Mouse (Mus musculus): ENCODE measurements around the gene Gng13. TPM values are rescaled to one million over a fixed set of nuclear protein-coding genes. Genes with fewer than 3 reads are reported as not detected.
A peak's percentile ranks its signal among the peaks of the same experiment; 100 is the strongest.

The Gng13 gene
- polyA plus RNA-seq (2015; fragmentation: Nextera tagmentation; extraction: Ambion mirVana) = 0.92 and 0.95 TPM in 2 replicates

- H3K4me3 ChIP-seq (ENCODE audit: low read depth, low read length) = peak within 1 kb of the TSS; percentile 37
- ATAC-seq = peak; percentile 29; the same call in 1 of the 2 replicates
- H3K9ac ChIP-seq (ENCODE audit: low read depth, low read length) = 0 out of 2 replicates have a peak within 1 kb of the TSS, but pooled peaks have one; percentile 17
- no peak within 1 kb of the TSS for H3K27ac ChIP-seq (ENCODE audit: low read depth, low read length)
- peak within 1 kb of the TSS; percentile 71 for H3K4me2 ChIP-seq (replicated peaks; ENCODE audit: low read depth)
- H3K4me1 ChIP-seq (replicated peaks; ENCODE audit: control insufficient read depth, insufficient read depth, low read length) = no peaks in the 10 kb centered on the region
- 3% methylated on average over 41 of the region's 45 CpGs for WGBS
- no peaks in the 10 kb centered on the region for H3K9me3 ChIP-seq (ENCODE audit: control insufficient read depth)
- H3K36me3 ChIP-seq (ENCODE audit: control insufficient read depth, insufficient read depth) = peaks cover 13% of the 10 kb centered on the region; the same call in 1 of the 2 replicates
- H3K27me3 ChIP-seq (replicated peaks; ENCODE audit: control insufficient read depth, insufficient read depth, low read length) = peaks cover 18% of the 10 kb centered on the region
- TF ChIP-seq CTCF (IDR thresholded peaks at IDR 0.05; ENCODE audit: low read depth) = no peak
Measured at GRCm38 (mm10) chr17:25716711-25717637, at the start of gene Gng13. Gene Gng13, plus strand, starts transcription at chr17:25717171.

- no peaks in the 10 kb centered on the region for H3K27me3 ChIP-seq (replicated peaks; ENCODE audit: control insufficient read depth, insufficient read depth, low read length)
- no peaks in the 10 kb centered on the region for H3K36me3 ChIP-seq (ENCODE audit: control insufficient read depth, insufficient read depth)
- TF ChIP-seq CTCF (IDR thresholded peaks at IDR 0.05; ENCODE audit: low read depth) = no peak
- no peak overlapping the region for H3K27ac ChIP-seq (ENCODE audit: low read depth, low read length)
- no peak overlapping the region for H3K4me3 ChIP-seq (ENCODE audit: low read depth, low read length)
- H3K9ac ChIP-seq (ENCODE audit: low read depth, low read length) = no peak overlapping the region
- no peaks in the 10 kb centered on the region for H3K4me1 ChIP-seq (replicated peaks; ENCODE audit: control insufficient read depth, insufficient read depth, low read length)
- WGBS = 84% methylated on average over 7 of the region's 7 CpGs
- no peak for ATAC-seq
- no peak overlapping the region for H3K4me2 ChIP-seq (replicated peaks; ENCODE audit: low read depth)
- no peaks in the 10 kb centered on the region for H3K9me3 ChIP-seq (ENCODE audit: control insufficient read depth)
Measured at GRCm38 (mm10) chr17:25668481-25669055, 48.4 kb upstream of the Gng13 start.

- no peak overlapping the region for H3K9ac ChIP-seq (ENCODE audit: low read depth, low read length)
- no peak for ATAC-seq
- H3K27ac ChIP-seq (ENCODE audit: low read depth, low read length) = no peak overlapping the region
- H3K4me3 ChIP-seq (ENCODE audit: low read depth, low read length) = no peak overlapping the region
- H3K27me3 ChIP-seq (replicated peaks; ENCODE audit: control insufficient read depth, insufficient read depth, low read length) = no peaks in the 10 kb centered on the region
- no peaks in the 10 kb centered on the region for H3K36me3 ChIP-seq (ENCODE audit: control insufficient read depth, insufficient read depth)
- no peaks in the 10 kb centered on the region for H3K4me1 ChIP-seq (replicated peaks; ENCODE audit: control insufficient read depth, insufficient read depth, low read length)
- no peak for TF ChIP-seq CTCF (IDR thresholded peaks at IDR 0.05; ENCODE audit: low read depth)
- no peaks in the 10 kb centered on the region for H3K9me3 ChIP-seq (ENCODE audit: control insufficient read depth)
- H3K4me2 ChIP-seq (replicated peaks; ENCODE audit: low read depth) = no peak overlapping the region
Measured at GRCm38 (mm10) chr17:25672982-25673381, 44.0 kb upstream of the Gng13 start.

- H3K27ac ChIP-seq (ENCODE audit: low read depth, low read length) = no peak overlapping the region
- ATAC-seq = no peak
- 70% methylated on average over 6 of the region's 6 CpGs for WGBS
- no peaks in the 10 kb centered on the region for H3K36me3 ChIP-seq (ENCODE audit: control insufficient read depth, insufficient read depth)
- no peaks in the 10 kb centered on the region for H3K27me3 ChIP-seq (replicated peaks; ENCODE audit: control insufficient read depth, insufficient read depth, low read length)
- H3K4me3 ChIP-seq (ENCODE audit: low read depth, low read length) = no peak overlapping the region
- no peaks in the 10 kb centered on the region for H3K4me1 ChIP-seq (replicated peaks; ENCODE audit: control insufficient read depth, insufficient read depth, low read length)
- H3K4me2 ChIP-seq (replicated peaks; ENCODE audit: low read depth) = no peak overlapping the region
- TF ChIP-seq CTCF (IDR thresholded peaks at IDR 0.05; ENCODE audit: low read depth) = no peak
- H3K9me3 ChIP-seq (ENCODE audit: control insufficient read depth) = no peaks in the 10 kb centered on the region
- H3K9ac ChIP-seq (ENCODE audit: low read depth, low read length) = no peak overlapping the region
Measured at GRCm38 (mm10) chr17:25677969-25678368, 39.0 kb upstream of the Gng13 start.

GRCm38 (mm10) chr17:25679818-25680217 is 37.2 kb upstream of the Gng13 start:
- Histone ChIP-seq H3K4me1 (replicated peaks; ENCODE audit: control insufficient read depth, insufficient read depth, low read length) (no peaks in the 10 kb centered on the region), H3K27me3 (replicated peaks; ENCODE audit: control insufficient read depth, insufficient read depth, low read length) (no peaks in the 10 kb centered on the region), H3K9ac (ENCODE audit: low read depth, low read length) (no peak overlapping the region), H3K4me2 (replicated peaks; ENCODE audit: low read depth) (no peak overlapping the region), H3K36me3 (ENCODE audit: control insufficient read depth, insufficient read depth) (no peaks in the 10 kb centered on the region), H3K4me3 (ENCODE audit: low read depth, low read length) (no peak overlapping the region), H3K9me3 (ENCODE audit: control insufficient read depth) (no peaks in the 10 kb centered on the region), H3K27ac (ENCODE audit: low read depth, low read length) (no peak overlapping the region)
- no peak for TF ChIP-seq CTCF (IDR thresholded peaks at IDR 0.05; ENCODE audit: low read depth)
- no peak for ATAC-seq
- WGBS = 16% methylated on average over 5 of the region's 5 CpGs

GRCm38 (mm10) chr17:25681636-25682035 is 35.3 kb upstream of the Gng13 start:
- Histone ChIP-seq H3K4me1 (replicated peaks; ENCODE audit: control insufficient read depth, insufficient read depth, low read length) (no peaks in the 10 kb centered on the region), H3K27ac (ENCODE audit: low read depth, low read length) (no peak overlapping the region), H3K9me3 (ENCODE audit: control insufficient read depth) (no peaks in the 10 kb centered on the region), H3K36me3 (ENCODE audit: control insufficient read depth, insufficient read depth) (no peaks in the 10 kb centered on the region), H3K4me2 (replicated peaks; ENCODE audit: low read depth) (no peak overlapping the region), H3K4me3 (ENCODE audit: low read depth, low read length) (no peak overlapping the region), H3K9ac (ENCODE audit: low read depth, low read length) (no peak overlapping the region), H3K27me3 (replicated peaks; ENCODE audit: control insufficient read depth, insufficient read depth, low read length) (0 out of 2 replicates have a peak, but pooled peaks cover 2% of the 10 kb centered on the region)
- 75% methylated on average over 4 of the region's 4 CpGs for WGBS
- no peak for ATAC-seq
- TF ChIP-seq CTCF (IDR thresholded peaks at IDR 0.05; ENCODE audit: low read depth) = no peak
